Mouse (Mus musculus): ENCODE measurements around the gene Lipe.
"Not testable (repeated sequence)": the region's sequence is repeated elsewhere in the genome, so short reads cannot be mapped to it uniquely, and the experiment has no call there.

Gene Lipe

DNA sequence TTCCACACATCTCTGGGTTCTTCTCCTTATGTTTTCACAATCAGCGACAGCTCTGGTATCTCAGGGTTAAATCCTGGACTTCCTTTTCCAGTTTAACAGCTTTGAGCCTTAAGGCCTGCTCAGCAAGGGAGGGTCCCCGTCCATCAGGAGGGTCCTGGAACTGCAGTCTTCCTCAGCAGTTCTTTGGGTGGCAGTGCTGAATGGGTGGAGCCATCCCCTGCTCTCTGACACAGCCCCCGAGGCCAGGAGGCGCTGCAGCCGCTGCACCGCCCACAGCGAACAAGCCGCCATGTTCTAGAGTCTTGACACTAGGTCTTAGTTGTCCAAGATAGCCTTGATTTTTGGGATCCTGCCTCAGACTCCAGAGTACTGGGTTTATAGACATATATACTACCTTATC lies 21.0 kb upstream of the Lipe start:
- intact Hi-C loops (cut with DNase I) = no loop called here

DNA sequence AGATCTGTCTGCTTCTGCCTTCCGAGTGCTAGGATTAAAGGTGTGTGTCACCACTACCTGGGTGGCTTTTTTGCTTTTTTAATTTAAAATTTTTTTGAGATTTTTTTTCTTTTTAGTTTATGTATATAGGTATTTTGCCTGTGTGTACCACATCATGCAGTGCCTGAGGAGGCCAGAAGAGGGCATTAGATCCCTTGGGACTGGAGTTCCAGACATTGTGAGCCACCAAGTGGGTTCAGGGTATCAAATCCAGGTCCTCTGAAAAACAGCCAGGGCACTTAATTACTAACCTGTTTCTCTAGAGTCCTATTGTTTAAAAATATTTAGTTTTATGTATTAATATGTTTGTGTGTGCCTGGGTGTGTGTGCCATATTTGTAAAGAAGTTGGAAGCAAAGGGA lies 19.1 kb upstream of the Lipe start:
- intact Hi-C loops (cut with DNase I) = no loop called here

DNA sequence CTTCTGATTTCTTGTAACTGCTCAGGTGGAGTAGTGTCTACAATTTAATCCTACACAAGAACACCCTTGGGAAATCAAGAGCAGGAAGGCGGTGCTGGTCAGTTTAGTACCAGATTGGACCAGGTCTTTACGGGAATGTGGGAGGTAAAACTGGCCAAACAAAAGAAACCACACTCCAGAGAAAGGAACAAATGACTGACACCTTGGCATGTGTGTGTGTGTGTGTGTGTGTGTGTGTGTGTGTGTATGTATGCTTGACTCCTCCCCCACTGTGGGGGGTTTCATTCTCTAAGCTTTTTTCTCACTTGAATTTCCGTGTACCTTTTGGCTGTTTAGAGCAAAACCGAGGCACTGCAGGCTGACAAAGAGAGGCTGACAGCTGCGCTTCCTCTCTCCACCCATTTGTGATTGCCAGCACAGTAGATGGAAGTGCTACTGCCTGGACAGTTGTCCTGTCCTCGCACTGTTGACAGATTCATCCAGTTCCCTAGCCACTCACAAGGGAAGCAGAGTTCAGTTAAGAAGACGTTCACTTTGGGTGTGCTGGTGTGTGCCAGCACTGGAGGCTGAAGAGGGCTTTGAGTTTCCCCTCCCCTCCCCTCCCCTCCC lies 14.4 kb upstream of the Lipe start, which contains the start of gene Cxcl17:
Cxcl17 (minus strand) TSS at position 54 of the 609 bp plus-strand sequence.
- intact Hi-C loops (cut with DNase I) = no loop called here

DNA sequence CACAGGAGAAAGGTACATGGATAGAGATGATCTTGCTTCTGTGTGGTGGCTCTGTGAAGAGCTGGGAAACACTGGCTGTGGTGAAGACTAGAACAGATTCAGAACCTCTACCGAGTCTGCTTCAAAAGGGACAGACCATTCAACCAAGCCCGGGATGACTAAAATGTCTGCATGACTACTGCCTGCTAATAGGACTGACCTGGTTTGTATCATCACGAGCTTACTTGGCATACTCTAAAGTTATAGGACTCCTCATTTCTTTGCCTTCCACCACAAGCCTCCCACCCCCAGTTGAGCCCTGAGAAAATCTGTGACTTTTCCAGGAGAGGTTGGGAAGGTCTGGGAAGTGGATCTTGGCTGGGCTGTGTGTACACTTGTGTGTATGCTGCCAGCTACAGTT lies 13.4 kb upstream of the Lipe start:
- intact Hi-C loops (cut with DNase I) = no loop called here

DNA sequence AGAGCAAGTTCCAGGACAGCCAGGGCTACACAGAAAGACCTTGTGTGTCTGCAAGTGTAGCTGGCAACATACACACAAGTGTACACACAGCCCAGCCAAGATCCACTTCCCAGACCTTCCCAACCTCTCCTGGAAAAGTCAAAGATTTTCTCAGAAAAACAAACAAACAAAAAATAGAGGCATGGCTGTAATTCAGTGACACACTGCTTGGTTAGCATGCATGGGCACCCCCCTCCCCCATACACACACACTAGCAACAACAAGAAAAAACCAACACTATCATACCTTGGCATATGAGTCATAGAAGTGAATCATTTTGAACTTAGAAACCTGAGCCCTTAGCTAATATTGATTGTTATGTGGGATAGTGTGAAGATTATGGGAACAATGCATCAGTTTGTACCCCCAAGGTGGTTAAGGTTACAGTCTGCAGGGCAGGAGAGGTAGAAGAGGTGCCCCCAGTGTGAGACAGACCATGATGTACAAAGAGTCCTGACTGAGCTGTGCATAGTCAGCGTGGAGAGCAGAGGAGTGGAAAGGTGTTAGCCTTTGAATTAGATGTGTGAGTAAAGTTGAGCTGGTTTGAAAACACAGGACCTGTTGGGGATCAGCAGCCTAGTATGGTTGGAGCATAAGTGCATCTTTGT lies 12.6 kb upstream of the Lipe start:
- intact Hi-C loops (cut with DNase I) = no loop called here

DNA sequence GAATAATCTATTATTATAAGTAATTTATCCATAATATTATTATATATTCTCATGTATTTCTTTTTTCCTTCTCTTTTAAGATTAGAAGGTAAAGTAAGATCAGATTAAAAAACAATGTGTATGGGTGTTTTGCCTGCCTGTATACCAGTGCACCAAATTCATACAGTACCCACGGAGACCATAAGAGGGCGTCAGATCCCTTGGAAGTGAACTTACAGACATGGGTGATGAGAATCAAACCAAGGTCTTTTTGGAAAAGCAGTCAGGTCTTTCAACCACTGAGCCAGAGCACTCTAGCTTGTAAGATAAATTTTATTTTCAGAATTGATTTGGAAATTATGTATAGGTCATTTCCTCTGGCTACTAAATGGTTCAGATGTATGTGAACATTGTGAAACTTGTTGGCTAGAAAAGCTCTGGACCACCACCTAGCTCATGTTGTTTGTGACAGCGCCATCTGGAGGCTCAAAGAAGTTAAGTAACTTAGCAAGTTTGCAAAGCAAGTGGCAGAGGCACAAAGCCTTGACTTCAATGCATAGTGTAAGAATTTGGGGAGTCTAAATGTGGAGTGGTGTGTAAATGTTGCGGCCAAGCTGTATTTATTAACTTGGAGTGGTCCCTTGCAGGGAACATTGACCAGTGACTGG lies 10.7 kb upstream of the Lipe start:
- intact Hi-C loops (cut with DNase I) = loop anchor here (5.0 kb wide), 1 partner anchor 42 kb away; the partner anchor contains the start of gene Cnfn

DNA sequence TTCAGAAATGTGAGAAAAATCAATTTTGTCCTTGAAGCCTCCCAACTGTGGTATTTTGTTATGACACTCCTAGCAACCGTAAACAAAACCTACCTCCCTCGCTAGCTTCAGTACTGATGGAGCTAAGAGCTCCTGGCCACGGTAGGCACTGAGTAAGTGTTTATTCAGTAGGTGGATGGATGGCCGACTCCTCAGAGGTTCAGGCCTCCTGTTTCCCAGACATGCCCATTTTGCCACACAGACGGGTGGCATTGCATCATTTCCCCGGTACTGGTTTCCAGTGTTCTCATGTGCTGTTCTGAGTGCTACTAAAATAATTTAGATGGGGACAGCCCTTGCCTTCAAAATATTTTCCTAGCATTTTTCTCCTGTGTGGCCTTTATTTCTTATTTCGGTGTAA lies 8.0 kb upstream of the Lipe start:
- intact Hi-C loops (cut with DNase I) = loop anchor here (5.0 kb wide), 1 partner anchor 39 kb away; the partner anchor contains the start of gene Cnfn

DNA sequence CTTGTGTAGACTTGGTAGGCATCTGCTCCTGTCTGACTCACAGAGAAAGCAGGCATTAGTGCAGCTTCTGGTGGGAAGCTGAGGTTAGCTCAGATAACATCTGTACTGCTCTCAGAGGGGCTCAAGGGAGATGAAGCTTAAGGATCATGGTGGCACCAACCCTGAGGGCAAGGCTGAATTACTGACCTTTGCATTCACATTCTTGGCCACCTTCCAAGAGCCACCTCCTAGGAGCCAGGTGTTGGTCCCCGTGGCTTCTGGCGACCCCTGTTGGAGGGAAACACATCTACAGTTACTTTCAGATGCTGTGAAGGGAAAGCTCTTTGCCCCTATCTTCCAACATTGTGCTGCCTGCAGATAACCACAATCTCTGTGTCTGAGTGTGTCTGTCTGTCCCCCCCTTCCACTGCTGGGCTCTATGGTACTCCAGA lies 4.2 kb upstream of the Lipe start:
- intact Hi-C loops (cut with DNase I) = no loop called here

DNA sequence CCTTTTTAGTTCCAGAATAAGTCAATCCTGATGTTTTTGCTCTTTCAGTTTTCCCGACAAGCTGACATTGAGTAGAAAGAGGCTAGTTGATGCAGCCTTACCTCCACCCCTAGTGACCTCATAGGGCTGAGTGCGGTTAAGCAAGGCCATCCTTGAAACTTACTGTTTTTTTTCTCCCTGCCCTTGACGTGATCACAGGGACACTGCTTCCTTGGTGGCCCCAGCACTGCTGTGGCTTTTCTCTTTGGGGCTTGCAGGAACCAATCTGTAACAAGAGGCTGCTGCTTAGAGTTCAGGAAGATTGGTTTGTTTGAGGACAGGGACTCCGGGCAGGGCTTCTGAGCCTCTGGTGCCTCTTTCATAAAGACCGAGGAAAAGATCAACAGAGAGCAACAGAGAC lies 3.5 kb upstream of the Lipe start:
- intact Hi-C loops (cut with DNase I) = no loop called here

DNA sequence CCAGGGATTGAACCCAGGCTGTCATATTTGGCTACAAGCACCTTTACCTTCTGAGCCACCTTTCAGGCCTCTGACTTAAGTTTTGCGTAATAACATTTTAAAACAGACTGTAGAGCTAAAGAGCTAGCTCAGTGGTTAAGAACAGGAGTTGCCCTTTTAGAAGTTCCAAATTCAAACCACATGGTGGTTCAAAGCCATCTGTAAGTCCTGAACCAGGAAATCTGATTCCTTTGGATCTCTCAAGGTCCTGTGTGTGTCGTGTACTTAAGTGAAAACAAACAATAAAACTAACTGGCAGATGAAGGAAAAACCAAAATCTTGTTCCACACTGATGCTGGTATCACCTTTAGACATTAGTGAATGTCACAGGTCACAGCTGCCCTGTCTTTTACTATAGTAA lies 3.0 kb upstream of the Lipe start:
- intact Hi-C loops (cut with DNase I) = no loop called here

DNA sequence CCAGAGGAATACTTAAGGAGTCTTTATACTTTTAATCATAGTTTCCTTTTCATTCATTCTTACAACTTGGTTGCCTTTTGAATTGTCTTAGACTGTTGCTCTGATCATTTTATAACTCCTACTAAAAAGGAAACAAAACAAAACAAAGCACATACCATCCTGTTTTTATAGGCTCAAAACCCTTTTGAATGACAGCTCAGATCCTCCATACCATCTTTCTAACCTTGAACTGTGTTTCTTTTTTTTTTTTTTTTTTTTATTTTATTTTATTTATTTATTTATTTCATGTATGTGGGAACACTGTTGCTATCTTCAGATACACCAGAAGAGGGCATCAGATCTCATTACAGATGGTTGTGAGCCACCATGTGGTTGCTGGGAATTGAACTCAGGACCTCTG lies 518 bp upstream of the Lipe start:
- intact Hi-C loops (cut with DNase I) = not testable (repeated sequence)

DNA sequence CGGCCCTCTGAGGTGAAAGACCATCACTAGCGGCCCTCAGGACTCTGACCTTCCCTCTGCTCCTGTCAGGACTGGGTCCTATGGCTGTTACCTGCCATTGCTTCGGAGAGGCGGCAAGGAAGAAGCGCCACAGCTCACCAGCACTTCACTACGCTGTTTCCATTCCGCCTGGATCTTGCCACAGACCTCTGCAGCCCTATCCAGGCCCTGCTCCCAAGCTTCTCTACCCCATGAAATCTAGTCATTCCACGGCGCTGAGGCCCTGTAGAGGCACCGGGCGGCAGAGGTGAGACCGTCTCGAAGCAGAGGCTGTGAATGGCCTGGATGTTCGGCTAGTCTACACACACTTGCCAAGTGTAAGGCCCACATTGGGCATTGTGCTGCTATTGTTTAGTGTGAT lies 1.9 kb downstream of the Lipe start:
- intact Hi-C loops (cut with DNase I) = no loop called here

DNA sequence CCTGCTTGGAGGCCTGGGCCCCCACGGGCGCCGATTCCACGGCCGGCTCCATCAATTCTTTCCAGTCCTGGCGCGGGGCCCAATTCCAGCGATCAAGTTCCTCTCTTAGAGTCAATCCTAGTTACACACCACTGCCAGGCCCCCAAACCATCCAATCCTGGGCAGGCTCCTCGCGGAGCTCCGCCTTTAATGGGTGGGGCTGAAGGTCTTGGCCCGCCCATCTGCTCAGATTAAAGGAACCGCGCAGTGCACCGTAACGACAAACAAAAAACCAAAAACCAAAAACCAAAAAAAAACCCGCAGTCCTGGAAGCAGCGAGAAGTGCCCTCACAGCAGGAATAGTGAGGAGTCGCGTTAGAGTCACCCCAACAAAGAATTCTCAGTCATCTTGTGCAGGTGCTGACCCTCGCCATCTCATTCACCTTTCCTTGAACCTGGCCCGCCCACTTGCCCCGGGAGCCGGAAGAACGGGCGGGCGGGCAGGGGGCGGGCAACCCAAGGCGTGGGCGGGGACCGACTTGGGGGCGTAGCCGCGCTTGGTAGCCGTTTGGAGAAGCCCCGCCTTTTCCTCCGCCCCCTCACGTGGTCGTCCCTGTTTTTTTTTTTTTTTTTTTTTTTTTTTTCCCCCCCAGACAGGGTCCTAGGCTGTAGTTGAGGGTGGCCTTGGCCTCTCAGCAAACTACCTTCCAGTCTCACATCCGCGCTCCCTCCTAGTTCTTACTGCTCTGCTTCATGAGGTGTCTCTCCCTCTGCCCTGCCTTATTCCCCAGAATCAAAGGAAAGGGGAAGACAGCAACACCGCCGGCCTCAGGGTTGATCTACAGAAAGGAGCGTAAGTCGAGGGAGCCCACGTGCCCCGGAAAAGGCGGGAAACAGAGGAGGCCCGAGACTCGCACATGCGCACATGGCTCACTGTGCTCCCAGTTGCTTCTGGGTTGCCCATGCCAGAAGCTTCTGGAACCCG lies 2.7 kb downstream of the Lipe start:
- intact Hi-C loops (cut with DNase I) = no loop called here

DNA sequence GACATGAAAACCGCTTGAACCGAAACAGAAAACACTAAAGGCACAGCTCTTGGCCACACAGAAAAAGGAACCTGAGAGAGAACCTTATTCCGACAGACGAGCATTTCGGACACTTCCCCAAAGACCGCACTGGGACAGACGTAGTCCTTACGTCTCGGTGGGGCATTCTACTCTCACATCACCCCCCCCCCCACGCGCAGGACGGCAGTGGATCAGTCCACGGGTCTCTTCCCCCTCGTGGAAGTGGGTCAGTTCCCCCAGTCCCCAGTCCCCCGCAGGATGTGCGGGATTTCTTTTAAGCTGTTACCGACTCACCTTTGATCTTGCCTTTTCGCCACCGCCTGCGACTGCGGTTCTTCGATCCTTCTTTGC lies 3.3 kb downstream of the Lipe start:
- intact Hi-C loops (cut with DNase I) = no loop called here

DNA sequence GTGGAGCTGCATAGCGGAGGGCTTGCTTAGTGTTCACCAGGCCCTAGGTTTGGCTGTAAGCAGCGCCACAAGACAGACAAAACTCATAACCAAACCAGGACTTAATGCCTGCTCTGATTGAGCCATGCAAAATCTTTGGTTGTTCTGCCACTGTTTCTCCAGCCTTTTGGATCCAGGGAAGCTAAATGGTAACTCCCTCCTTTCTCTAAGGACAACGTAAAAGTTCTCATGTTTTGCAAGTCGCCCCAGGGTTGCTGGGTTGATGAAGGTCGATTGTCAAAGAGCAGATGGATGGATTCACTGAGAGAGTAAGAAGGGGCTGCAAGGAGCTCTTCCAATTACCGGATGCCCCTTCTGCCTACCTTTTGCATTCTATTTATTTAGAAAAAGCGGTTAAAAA lies 3.8 kb downstream of the Lipe start:
- intact Hi-C loops (cut with DNase I) = no loop called here

DNA sequence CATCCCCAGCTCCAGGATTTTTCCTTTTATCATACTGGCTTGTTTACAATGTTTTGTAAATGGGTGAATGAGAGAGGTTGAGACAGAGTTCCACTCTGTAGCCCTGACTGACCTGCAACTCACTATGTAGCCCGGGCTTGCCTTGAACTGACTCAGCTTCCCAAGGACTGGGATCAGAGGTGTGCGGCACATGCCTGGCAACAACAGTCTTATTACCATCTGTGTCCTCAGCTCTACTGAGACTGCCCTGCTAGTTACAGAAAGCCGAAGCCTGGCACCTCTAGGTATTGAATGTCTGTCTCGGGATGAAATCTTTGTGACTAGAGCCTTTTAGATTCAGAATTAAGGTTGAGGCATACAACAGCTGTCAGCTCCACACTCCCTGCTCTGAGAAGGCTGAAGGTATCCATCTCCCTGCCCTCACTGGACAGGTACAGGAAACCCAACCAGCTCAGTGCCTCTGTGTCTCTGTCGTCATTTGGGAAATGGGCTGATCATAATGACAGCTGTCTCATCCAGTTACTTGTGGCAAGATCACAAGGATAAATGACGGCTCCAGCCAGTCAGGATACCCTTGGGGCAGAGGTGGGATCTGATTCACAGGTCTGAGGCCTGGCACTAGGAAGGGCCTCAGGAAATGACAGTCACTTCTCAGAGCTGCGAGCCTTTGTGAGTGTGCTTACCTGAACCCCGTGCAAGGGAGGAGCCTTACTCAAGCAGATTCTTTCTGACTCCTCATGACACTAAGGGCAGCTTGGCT lies 4.9 kb downstream of the Lipe start:
- intact Hi-C loops (cut with DNase I) = no loop called here

DNA sequence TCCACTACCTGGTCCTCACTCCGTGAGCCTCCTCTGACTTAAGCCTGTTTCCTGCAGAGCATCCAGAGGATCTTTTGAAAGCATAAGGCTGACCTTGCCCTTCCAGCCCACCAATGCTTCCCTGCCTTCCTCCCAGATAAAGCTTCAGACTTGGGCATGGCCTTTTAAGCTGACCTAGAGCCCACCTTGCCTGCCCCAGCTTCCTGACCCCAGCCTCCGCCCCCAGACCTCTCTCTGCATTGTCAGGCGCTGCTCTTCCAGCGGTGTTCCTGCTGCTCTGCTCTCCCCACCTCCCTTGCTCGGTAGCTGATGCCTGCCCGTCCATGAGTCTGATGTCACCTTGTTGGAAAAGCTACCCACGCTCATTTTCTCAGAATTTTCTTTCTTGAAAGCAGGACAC lies 5.7 kb downstream of the Lipe start:
- intact Hi-C loops (cut with DNase I) = no loop called here

DNA sequence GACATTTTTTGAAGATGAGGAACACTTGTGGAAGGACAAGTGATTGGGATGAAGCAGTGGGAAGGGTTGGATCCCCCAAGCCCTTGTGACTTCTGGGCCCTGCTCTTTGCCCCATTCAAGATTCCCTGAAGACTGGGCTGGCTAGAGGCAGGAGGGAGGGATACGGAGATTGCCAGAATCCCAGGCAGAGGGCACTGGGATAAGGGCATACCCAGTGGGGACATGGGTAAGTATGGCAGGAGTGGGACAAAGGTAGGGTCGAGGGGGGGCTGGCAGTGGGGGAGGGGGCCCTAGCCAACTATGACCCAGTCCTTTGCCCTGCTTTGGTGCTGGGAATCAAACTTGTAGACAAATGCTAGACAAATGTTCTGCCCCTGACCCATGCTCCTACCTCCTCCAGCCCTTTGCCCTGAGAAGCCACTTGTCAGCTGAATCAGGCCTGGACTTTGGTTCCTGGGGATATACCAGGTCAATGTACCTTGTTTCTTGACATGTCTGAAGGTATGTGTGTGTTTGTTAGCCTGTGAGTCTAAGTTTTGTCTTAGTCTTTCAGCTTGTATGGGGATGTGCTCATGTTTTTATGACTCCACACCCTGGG lies 6.6 kb downstream of the Lipe start:
- intact Hi-C loops (cut with DNase I) = no loop called here

DNA sequence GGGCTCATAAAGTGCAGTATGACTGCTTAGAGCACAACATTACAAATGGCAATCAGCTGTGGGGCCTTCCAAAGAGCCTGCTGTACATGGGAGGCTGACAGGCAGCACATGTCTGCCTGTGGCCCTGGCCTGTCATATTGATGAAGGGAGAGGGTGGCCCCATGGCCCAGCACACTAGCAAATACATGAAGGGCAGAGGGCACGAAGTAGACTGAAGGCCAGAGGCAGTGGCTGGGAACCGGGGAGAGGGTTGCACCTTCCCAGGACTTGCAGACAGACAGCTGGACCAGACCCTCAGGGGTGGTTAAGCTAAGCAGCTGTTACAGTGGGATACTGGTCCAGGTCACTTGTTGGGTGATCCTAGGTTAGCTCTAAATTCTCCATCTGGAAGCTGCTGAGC lies 7.5 kb downstream of the Lipe start:
- intact Hi-C loops (cut with DNase I) = no loop called here

DNA sequence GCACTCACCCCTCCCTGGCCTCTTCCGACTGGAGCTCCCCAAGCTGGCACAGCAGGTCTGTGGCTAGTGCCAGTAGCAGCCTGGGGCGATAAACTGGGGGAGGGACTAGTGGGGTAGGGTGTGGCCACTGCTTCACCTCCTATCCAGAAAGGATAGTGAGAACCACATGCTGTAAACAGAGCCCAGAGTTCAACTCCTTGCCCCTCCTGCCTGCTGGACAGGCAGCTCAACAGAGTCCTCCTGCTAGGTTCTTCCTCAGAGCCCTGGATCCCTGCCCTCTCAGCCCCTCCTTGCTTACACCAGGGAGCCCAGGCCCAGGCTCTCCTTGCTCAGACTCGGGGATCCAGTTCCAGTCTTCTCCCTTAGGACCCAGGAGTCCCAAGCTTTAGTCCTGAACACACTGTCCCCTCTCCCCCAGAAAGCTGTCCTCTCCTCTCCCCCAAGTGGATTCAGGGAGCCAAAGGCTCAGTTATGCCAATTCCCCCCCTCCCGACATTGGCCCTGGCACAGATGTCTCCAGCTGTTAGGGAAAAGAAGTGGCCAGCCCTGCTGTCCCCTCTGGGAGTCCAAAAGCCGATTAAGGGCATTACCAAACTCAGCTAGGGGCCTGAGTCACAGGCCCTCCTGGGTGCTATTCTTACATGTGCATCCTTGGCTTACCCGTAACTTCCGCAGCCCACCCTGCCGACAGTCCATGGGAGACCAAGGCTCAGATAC lies 8.3 kb downstream of the Lipe start:
- intact Hi-C loops (cut with DNase I) = no loop called here
